Mouse (Mus musculus) gastrocnemius, adult 18-20 months (tissue): ENCODE data around the gene Add3. TPM values are rescaled to one million over a fixed set of nuclear protein-coding genes. Genes with fewer than 3 reads are reported as not detected.
A peak's percentile ranks its signal among the peaks of the same experiment; 100 is the strongest.

Experiments
- DNase-seq: peaks from one replicate; pipeline ENCODE4 v3.0.0; 2021; ENCODE audit warnings: low spot score
- total RNA-seq, 2 experiments: library from RNA; stranded (reverse); gene quantifications; 2 replicates each; pipeline ENCODE4 v1.2.3; 2021

Gene Add3
- total RNA-seq, 2 experiments from 2014 or later: 23.0 to 30.5 TPM

GRCm38 (mm10) chr19:53165305-53166240, 25.3 kb downstream of the Add3 start:
- DNase-seq: no peak

GRCm38 (mm10) chr19:53166367-53166766, 26.1 kb downstream of the Add3 start:
- no peak for DNase-seq

- DNase-seq: no peak
These were observed 28.3 kb downstream of the Add3 start for GRCm38 (mm10) chr19:53168576-53168975.

GRCm38 (mm10) chr19:53170651-53171050, 30.4 kb downstream of the Add3 start:
- no peak for DNase-seq

- DNase-seq: no peak
These were observed 33.8 kb downstream of the Add3 start for GRCm38 (mm10) chr19:53174034-53174433.

GRCm38 (mm10) chr19:53175550-53175949, 35.3 kb downstream of the Add3 start:
- no peak for DNase-seq

GRCm38 (mm10) chr19:53176518-53176917, 36.3 kb downstream of the Add3 start:
- no peak for DNase-seq

- DNase-seq: no peak
These were observed 38.6 kb downstream of the Add3 start for GRCm38 (mm10) chr19:53178611-53179528.

GRCm38 (mm10) chr19:53180168-53180803, 40.0 kb downstream of the Add3 start:
- no peak for DNase-seq

- peak; percentile 43 for DNase-seq
These were observed 41.0 kb downstream of the Add3 start for GRCm38 (mm10) chr19:53181003-53181861.

GRCm38 (mm10) chr19:53183620-53184019, 43.4 kb downstream of the Add3 start:
- DNase-seq: no peak

- no peak for DNase-seq
These were observed 44.0 kb downstream of the Add3 start for GRCm38 (mm10) chr19:53184216-53184615.

- no peak for DNase-seq
These were observed 44.7 kb downstream of the Add3 start for GRCm38 (mm10) chr19:53184911-53185310.

GRCm38 (mm10) chr19:53185486-53186134, 45.4 kb downstream of the Add3 start:
- DNase-seq: peak; percentile 34

GRCm38 (mm10) chr19:53186456-53186855, 46.2 kb downstream of the Add3 start:
- no peak for DNase-seq

- no peak for DNase-seq
These were observed 47.3 kb downstream of the Add3 start for GRCm38 (mm10) chr19:53187533-53187932.

GRCm38 (mm10) chr19:53188186-53188585, 47.9 kb downstream of the Add3 start:
- no peak for DNase-seq

- DNase-seq: no peak
These were observed 48.5 kb downstream of the Add3 start for GRCm38 (mm10) chr19:53188724-53189220.

- DNase-seq: peak; percentile 52
These were observed 49.5 kb downstream of the Add3 start for GRCm38 (mm10) chr19:53189736-53190135.

GRCm38 (mm10) chr19:53190232-53190631, 50.0 kb downstream of the Add3 start:
- DNase-seq: no peak
